Mouse (Mus musculus) ES-E14 (cell line): ENCODE measurements around the gene Tpsb2.

Experiments
- CHD2 ChIP-seq: IDR thresholded peaks from 2 replicates; pipeline ENCODE4 v1.6.1; 2014; ENCODE audit warnings: mild to moderate bottlenecking, low read depth, low read length, inconsistent platforms
- HCFC1 ChIP-seq: IDR thresholded peaks from 2 replicates; pipeline ENCODE4 v1.6.1; 2012; ENCODE audit warnings: low read length, inconsistent platforms, borderline replicate concordance; ENCODE audit not compliant: insufficient read depth
- MAFK ChIP-seq: IDR thresholded peaks from 2 replicates; pipeline ENCODE4 v1.6.1; 2014; ENCODE audit warnings: mild to moderate bottlenecking, low read depth, low read length, inconsistent platforms; ENCODE audit not compliant: insufficient read depth
- ZC3H11A ChIP-seq: IDR thresholded peaks from 2 replicates; pipeline ENCODE4 v1.6.1; 2012; ENCODE audit warnings: low read depth, mild to moderate bottlenecking, inconsistent platforms, low read length, borderline replicate concordance
- ZNF384 ChIP-seq: IDR thresholded peaks from 2 replicates; pipeline ENCODE4 v1.6.1; 2012; ENCODE audit warnings: low read depth, low read length, inconsistent platforms

- TF ChIP-seq CHD2 (no peak), MAFK (no peak), ZNF384 (no peak), ZC3H11A (no peak), HCFC1 (no peak)
Observed at GRCm38 (mm10) chr17:25338218-25338617, 27.9 kb upstream of the Tpsb2 start.
